Mouse (Mus musculus): Measurements from ENCODE around the gene Fuom. TPM values are rescaled to one million over a fixed set of nuclear protein-coding genes. Genes with fewer than 3 reads are reported as not detected.

Gene Fuom
- polyA plus RNA-seq, 1 experiment = 87.3 TPM

- no peak for DNase-seq (ENCODE audit: extremely low spot score in 1 of 2, low spot score in 1 of 2)
Measured at GRCm38 (mm10) chr7:140111943-140112342, 9.7 kb upstream of the Fuom start.

- no peak for DNase-seq (ENCODE audit: extremely low spot score in 1 of 2, low spot score in 1 of 2)
Measured at GRCm38 (mm10) chr7:140104009-140104408, 1.8 kb upstream of the Fuom start.

DNA sequence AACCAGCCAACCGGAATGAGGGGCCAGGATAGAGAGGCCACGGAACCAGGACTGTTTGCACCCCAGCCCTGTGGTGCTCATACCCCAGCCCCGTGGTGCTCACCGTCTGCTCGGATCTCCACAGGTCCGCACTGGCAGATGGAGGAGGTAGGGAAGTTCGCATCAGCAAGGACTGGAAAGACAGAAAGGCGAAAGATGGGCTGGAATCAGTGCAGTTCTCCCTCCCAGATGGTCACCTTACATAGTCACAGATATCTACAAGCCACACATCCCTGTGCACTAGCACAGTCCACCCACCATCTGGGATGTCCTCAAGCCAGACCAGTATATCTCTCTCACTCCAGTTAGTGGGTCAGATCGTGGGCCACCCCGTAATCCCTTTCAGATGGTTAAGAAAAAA, 743 bp downstream of the Fuom start:
- DNase-seq (ENCODE audit: extremely low spot score in 1 of 2, low spot score in 1 of 2) = no peak

GRCm38 (mm10) chr7:140098466-140098865, 3.8 kb downstream of the Fuom start:
- DNase-seq (ENCODE audit: extremely low spot score in 1 of 2, low spot score in 1 of 2) = no peak

GRCm38 (mm10) chr7:140096055-140096454, 6.2 kb downstream of the Fuom start:
- DNase-seq (ENCODE audit: extremely low spot score in 1 of 2, low spot score in 1 of 2) = no peak

GRCm38 (mm10) chr7:140095556-140095955, 6.7 kb downstream of the Fuom start:
- no peak for DNase-seq (ENCODE audit: extremely low spot score in 1 of 2, low spot score in 1 of 2)

- no peak for DNase-seq (ENCODE audit: extremely low spot score in 1 of 2, low spot score in 1 of 2)
Measured at GRCm38 (mm10) chr7:140094954-140095353, 7.3 kb downstream of the Fuom start.

GRCm38 (mm10) chr7:140092924-140093528, 9.2 kb downstream of the Fuom start, which contains the start of gene Prap1:
TSS of gene Prap1 (plus strand) at chr7:140093395.
- no peak for DNase-seq (ENCODE audit: extremely low spot score in 1 of 2, low spot score in 1 of 2)

DNA sequence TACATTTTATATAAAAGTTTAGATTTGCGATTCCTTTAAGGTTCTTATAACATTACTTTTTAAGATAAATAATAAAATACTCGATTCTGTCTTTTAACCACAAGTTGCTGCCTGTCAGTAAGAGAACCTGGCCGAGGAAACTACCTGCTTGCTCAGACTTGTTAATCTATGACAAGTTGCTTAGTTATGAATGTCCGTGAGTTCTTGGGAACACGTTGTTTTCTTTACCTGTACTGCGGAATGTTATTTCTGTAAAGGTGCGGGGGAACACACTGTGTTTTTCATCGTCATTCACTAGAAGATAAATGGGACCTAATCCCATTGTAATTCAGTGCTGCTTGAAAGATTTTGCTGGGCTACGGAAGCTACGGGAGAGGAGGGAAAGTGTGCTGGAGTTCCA, 11.6 kb downstream of the Fuom start:
- no peak for DNase-seq (ENCODE audit: extremely low spot score in 1 of 2, low spot score in 1 of 2)

GRCm38 (mm10) chr7:140082242-140082678, 20.0 kb downstream of the Fuom start, which contains the start of gene Caly:
TSS of gene Caly (minus strand) at chr7:140082548.
- DNase-seq (ENCODE audit: extremely low spot score in 1 of 2, low spot score in 1 of 2) = peak; percentile 93 to 95

- DNase-seq (ENCODE audit: extremely low spot score in 1 of 2, low spot score in 1 of 2) = peak in 1 of 2 experiments; percentile 45
Measured at GRCm38 (mm10) chr7:140081408-140082241, 20.6 kb downstream of the Fuom start.

GRCm38 (mm10) chr7:140080503-140081156, 21.6 kb downstream of the Fuom start:
- DNase-seq (ENCODE audit: extremely low spot score in 1 of 2, low spot score in 1 of 2) = peak; percentile 89 to 96

- DNase-seq (ENCODE audit: extremely low spot score in 1 of 2, low spot score in 1 of 2) = peak in 1 of 2 experiments; percentile 86
Measured at GRCm38 (mm10) chr7:140078711-140079110, 23.5 kb downstream of the Fuom start.

- DNase-seq (ENCODE audit: extremely low spot score in 1 of 2, low spot score in 1 of 2) = no peak
Measured at GRCm38 (mm10) chr7:140077698-140078097, 24.5 kb downstream of the Fuom start.

DNA sequence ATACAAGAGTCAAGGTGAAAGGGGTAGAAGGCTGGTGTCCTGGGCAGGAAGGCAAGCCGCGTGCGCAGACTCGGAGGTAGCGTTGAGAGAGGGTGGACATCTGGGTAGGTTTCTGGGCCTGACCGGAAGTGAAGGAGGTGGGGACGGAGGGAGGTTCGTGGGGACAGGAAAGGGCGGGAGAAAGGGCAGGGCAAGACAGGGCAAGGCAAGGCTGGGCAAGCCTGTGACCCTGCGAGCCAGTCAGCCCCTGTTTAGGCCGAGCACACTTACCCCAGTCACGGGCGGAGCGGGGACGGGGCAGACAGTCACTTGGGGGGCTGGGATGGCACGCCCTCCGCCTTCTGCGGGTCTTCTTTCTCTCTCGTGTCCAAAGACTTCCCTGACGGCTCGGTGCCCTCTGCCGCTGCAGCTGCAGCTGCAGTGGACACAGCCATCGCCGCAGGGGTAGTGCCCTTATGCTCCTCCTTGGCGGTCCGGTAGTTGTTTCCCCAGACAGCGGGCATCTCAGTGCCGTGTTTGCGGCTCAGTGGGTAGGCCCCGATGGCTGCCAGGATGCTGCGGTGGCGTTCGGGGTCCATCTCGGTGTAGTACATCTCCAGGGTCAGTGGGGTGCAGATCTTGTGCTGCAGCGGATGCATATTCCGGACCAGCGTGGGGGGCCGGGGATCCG, 32.1 kb downstream of the Fuom start:
- no peak for DNase-seq (ENCODE audit: extremely low spot score in 1 of 2, low spot score in 1 of 2)

GRCm38 (mm10) chr7:140067397-140067796, 34.8 kb downstream of the Fuom start:
- no peak for DNase-seq (ENCODE audit: extremely low spot score in 1 of 2, low spot score in 1 of 2)

DNA sequence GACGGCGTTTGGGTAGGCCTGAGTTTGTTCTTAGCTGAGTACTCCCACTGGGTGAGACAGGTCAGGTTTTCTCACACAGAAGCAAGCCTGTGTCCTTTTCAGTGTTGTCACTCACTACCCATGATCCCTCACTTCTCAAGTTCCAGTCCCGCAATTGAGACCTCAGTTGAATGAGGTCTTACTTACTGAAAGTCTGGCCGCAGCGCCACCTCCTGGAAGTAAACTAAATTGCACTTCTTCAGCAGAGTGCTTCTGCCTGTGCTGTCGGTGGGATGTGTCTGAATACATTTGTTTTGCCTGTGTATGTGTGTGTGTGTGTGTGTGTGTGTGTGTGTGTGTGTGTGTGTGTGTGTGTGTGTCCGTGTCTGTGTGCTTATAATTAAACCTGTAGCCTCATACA, 39.1 kb downstream of the Fuom start:
- peak in 1 of 2 experiments; percentile 92 for DNase-seq (ENCODE audit: extremely low spot score in 1 of 2, low spot score in 1 of 2)

GRCm38 (mm10) chr7:140062307-140062706, 39.9 kb downstream of the Fuom start:
- peak in 1 of 2 experiments; percentile 31 for DNase-seq (ENCODE audit: extremely low spot score in 1 of 2, low spot score in 1 of 2)

GRCm38 (mm10) chr7:140061832-140062130, 40.5 kb downstream of the Fuom start:
- no peak for DNase-seq (ENCODE audit: extremely low spot score in 1 of 2, low spot score in 1 of 2)

GRCm38 (mm10) chr7:140060936-140061831, 41.1 kb downstream of the Fuom start:
- no peak for DNase-seq (ENCODE audit: extremely low spot score in 1 of 2, low spot score in 1 of 2)
